Mouse (Mus musculus): ENCODE results near the gene Gm19935. TPM values are rescaled to one million over a fixed set of nuclear protein-coding genes. Genes with fewer than 3 reads are reported as not detected.

Gm19935 gene
- not detected for total RNA-seq (2021)

DNA sequence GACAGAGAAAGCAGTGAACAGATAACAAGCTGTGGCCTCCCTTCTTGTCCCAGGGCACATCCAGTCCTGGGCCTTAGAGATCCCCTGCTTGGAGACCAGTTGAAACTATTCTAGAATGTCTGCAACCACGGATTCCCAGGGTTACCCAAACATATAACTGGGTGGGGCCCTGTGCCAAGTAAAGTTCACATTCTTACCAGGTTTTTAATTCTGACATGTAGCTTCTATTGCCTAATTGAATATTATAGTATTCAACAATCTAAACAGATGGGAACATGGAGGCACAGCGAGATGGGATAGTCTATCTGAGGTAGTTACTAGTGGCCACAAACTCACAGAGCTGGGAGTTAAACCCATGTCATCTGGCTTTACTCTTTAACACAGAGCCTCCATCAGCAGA is at the start of gene Gm19935:
Gene Gm19935 (minus strand): TSS at position 101 of the 400 bp plus-strand sequence.
- DNase-seq = no peak
- intact Hi-C loops (cut with DNase I) = no loop called here

DNA sequence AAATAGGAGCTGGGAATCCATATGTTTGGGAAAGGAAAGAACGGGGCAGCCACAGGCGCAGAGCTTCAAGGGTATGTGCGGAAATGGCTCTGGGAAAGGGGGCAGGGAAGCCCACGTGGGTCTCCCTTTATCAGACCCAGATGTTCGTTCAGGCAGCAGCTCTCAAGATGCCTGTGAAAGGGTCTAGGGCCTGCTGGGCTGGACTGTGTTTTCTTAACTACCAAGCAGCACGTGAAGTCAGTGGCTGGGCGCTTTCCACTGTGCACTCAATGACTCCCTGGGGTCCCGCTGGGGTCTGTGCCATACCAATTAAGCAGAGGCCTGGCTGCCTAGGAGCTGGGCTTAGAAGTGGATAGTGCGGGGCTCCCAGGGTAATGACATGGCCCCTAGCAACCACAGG is 44.8 kb upstream of the Gm19935 start:
- intact Hi-C loops (cut with DNase I) = no loop called here
- DNase-seq = no peak

DNA sequence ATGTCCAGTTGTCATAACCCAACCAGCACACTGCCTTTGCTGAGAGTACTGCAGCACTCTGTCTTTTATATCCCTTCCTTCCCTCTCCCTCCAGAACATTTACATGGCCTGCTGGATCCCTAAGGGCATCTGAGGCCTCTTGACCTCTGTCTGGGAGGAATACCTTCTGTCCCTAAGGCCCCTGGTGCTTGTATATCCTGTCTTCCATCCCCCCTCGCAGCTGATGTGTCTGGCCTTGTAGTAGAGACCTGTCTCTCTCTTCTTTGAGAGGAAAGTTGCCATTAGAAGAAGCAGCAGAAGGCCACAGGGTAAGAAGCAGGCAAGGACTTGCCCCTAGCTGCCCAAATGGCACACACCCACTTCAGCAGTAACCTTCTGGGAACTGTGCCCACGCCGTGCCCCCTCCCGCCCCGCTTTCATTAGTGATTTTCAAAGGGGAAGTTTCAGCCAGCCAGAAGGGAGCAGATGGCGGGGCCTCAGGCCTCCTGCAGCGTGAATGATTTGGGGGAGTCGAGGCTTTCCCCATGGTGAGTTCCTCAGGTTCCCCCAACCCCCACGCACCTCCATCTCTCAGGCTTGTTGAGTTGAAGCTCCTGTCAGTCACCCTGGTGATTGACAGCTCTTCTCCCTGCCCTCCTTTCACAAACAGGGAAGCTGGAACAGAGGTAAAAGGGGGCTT is 44.2 kb upstream of the Gm19935 start:
- DNase-seq = peak in 1 of 2 experiments; percentile 36

DNA sequence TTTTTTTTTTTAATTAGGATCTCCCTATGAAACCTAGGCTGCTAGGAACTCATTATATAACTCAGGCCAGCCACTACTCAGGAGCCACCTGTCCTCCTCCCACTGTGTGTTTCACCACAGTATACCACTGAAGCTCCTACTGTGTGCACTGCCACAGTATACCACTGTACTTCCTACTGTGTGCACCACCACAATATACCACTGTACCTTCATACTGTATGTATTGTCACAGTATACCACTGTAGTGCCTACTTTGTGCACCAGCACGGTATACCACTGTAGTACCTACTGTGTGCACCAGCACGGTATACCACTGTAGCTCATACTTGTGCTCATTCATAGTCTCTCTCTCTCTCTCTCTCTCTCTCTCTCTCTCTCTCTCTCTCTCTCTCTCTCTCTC is 40.9 kb upstream of the Gm19935 start:
- DNase-seq = no peak
- intact Hi-C loops (cut with DNase I) = no loop called here

More for the DNA sequence above, 44.2 kb upstream of the Gm19935 start:
- intact Hi-C loops (cut with DNase I) = no loop called here

DNA sequence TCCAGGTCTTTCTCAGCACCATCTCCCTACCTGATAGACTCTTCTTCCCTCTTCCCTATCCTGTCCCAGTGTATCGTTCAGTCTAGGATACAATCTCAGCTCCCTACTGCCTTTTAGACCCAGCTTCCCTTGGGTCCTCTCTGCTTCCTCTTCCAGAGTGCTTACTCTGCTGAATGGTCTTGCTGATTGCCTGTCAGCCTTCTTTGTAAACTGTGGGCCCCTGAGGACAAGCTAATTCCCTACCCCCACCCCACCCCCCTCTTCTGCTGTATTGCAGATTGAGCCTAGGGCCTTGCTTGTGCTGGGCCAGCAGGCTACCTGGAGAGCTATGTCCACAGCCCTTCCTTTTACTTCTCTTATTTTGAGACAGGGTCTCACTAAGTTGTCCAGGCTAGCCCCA is 39.8 kb upstream of the Gm19935 start:
- DNase-seq = no peak
- intact Hi-C loops (cut with DNase I) = no loop called here

DNA sequence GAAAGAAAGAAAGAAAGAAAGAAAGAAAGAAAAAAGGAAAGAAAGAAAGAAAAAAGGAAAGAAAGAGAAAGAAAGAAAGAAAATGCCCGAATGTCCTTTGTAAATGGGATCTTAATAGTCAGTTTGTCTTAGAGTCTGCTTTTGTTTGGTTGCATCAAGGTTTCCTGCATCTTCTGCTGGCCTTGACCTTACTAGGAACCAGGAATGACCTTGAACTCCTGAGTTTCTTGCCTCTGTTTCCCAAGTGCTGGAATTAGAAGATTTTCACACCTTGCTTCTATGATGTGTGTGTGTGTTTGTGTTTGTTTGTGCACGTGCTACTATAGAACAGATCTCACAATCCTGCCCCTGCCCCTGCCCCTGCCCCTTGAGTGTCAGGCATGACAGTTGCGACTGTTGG is 39.0 kb upstream of the Gm19935 start:
- no peak for DNase-seq
- intact Hi-C loops (cut with DNase I) = no loop called here

DNA sequence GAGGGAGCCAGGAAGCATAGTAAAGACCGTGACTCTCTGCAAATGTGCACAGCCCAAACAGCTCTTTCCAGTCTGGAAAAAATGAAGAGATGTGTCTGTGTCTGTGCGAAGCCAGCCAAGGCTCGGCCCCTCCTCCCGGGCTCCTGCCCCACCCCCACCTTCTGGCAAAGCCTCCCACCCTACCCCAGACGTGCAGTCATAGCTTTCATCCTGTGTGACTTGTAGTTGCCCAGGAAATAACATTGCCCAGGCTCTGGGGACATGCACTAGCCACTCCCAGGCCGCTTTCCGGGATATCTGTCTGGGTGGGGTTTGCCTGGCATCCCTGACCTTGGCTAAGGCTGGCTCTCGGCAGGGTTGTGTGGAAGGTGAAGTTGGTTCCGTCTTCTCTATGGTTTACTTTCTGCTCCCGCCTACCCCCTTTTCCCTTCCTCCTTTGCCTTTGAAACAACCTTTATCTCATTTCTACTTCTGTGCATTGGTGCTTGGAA is 37.5 kb upstream of the Gm19935 start:
- DNase-seq = peak in 1 of 2 experiments; percentile 37

DNA sequence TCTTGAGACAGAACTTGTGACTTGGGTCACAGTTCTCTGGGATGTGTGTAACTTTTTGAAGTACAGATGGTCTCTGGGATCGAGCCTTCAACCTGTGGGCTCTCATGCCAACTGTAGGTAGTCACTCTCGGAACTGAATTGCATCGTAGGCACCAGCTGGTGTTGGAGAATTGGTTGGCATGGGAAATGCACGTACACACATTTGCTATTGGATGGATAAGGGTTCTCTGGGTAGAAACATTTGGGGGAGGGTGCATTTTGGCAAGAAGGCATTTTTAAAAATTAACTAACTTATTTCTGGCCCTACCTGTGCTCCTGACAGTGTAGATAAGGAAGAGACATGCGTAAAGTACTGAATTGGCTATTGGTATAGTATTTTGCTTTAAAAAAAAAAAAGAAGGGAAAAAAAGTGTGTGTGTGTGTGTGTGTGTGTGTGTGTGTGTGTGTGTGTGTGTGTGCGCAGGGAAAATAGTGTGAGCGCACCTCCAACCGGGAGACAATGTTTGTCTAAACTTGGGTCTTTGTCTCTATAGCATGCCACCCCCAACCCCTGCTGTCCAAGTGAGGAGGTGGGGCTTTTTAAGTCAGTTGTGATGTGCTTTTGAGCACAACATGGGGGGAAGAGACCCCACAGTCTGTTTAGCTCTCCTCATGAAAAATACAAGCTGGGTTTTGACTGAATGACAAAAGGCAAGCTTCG is 36.9 kb upstream of the Gm19935 start:
- DNase-seq = no peak
- intact Hi-C loops (cut with DNase I) = no loop called here

More for the DNA sequence above, 37.5 kb upstream of the Gm19935 start:
- intact Hi-C loops (cut with DNase I) = no loop called here

DNA sequence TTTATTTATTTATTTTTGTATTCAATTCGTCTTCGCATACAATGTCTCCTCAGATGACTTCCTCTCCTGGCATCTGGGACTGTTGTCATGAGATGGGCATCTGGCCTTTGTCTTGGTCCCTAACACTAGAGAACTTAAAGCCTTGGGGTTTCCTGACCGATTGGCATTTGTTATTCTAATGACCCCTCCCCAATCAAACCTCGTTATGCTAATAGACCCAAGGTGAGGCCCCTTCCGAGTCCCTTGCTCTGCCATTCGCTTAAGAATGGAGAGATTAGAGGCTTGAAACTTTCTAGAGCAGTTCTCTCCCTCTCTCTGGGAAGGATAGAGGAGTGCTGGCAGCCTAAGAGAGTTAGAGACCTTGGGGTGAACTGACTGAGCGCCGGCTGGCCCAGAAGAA is 34.4 kb upstream of the Gm19935 start:
- intact Hi-C loops (cut with DNase I) = no loop called here
- no peak for DNase-seq

DNA sequence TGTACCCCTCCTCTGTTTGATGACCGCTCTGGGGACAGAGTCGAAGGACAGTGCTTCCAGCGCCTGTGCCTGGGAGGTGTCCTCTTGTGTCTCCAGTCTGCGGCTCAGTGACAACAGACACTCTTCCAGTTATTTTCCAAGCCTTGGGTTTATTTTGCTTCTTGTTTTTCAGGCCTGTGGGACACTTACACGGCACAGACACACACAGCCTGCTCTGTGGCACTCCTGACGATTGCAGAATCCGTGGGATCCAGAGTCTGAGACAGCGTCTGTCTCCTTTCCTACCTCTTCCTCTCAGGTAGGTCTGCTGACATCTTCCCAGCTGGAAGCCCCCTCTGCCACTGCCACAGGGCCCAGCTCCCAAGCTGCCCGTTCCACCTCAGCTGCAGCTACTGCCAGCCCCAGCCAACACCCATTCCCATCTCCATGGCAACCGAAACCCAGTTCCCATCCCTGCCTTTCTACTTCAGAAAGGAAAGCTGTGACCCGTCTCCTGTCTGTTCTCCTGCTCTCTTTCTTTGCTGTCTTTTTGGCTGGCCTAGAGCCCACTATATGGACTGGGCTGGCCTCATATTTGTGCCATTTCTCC is 32.4 kb upstream of the Gm19935 start:
- intact Hi-C loops (cut with DNase I) = no loop called here

DNA sequence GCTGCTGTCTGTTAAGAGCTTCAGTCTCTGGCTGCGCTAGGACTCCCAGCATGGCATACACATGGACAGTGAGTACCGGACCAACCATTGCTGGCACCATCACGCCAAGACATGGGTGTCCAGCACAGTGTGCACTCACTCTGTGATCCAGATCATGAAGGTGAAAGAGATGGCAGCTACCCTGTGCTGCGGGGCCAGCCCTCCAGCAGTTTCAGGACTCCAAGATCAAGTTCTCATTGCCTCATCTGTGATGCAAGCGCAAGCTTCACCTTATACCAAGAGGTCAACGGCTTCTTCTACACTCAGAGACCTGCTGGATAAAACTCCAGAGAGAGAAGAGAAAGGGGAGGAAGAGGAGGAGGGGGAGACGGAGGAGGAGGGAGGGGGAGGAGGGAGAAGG is 30.8 kb upstream of the Gm19935 start:
- DNase-seq = no peak
- intact Hi-C loops (cut with DNase I) = no loop called here

More for the DNA sequence above, 32.4 kb upstream of the Gm19935 start:
- DNase-seq = no peak

DNA sequence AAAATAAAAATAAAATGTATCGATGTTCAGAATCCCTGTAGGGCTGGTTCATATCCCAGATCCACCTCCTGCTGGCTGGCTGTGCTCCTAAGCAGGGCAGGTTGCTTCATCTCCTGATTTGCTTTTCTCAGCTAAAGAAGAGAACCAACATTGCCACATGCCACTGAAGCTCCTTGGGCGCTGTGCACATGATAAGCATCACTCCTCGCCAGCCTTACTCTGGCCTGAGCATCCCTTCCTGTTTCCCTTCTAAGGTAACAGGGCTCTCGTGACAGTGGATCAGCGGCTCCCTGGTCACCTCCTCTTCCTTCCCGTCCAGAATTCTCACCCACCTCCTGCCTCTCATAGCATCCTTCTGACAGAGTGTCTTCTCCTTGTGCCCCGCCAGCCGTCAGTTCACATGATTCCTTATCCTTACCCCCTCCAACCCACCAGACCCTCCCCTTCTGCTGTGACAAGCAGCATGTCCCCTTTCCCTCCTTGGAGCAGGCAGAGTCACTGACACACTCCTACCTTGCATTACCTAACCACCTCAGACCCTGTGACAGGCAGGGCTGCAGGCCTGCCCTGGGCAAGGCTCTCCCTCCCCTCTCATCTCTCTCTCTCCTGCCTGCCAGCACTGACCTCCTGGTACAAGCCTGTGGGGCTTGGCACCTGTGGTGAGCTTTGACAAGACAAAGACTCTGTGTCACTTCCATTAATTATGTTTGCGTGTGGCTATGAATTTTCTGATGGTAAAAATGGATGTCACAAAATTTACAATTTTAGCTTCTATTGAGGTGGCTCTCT is 27.2 kb upstream of the Gm19935 start:
- no peak for DNase-seq
- intact Hi-C loops (cut with DNase I) = no loop called here

DNA sequence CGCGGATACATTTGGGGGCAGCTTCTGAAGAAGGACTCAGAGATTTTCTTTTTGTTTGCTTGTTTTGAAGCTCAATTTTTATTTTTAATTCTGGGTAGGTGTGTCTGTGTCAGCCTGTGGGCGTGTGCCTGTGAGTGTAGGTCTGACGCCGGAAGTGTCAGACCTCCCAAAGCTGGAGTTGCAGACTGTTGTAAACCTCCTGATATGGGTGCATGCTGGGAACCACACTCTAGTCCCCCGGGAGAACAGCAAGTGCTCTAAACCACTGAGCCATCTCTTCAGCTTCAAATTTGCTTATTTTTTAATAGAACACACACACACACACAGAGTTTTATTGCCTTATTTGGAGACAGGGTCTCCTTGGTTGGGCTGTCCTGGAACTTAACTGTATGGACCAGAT is 25.9 kb upstream of the Gm19935 start:
- intact Hi-C loops (cut with DNase I) = no loop called here
- no peak for DNase-seq

DNA sequence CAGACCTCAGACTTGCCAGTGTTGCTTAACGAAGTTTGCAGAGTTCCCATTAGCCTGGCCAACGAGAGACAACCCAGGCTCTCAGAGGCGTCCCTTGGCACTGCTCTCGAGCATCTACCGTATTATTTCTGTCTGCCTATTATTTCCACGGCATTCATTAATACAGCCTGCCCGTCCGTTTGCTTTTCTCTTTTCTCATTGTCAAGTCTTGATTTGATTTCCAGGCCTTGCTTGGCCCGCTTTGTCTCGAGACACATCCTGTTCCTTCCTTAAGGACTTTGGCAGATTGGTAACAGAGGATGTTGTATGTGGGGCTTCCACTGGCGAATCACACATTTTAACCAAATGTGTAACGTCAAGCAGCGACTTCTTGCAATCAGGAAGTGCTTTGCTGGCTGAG is 24.1 kb upstream of the Gm19935 start:
- peak; percentile 37 for DNase-seq
- intact Hi-C loops (cut with DNase I) = loop anchor here (2.0 kb wide), 2 partner anchors 27 to 35 kb away; no protein-coding TSS in a partner anchor

DNA sequence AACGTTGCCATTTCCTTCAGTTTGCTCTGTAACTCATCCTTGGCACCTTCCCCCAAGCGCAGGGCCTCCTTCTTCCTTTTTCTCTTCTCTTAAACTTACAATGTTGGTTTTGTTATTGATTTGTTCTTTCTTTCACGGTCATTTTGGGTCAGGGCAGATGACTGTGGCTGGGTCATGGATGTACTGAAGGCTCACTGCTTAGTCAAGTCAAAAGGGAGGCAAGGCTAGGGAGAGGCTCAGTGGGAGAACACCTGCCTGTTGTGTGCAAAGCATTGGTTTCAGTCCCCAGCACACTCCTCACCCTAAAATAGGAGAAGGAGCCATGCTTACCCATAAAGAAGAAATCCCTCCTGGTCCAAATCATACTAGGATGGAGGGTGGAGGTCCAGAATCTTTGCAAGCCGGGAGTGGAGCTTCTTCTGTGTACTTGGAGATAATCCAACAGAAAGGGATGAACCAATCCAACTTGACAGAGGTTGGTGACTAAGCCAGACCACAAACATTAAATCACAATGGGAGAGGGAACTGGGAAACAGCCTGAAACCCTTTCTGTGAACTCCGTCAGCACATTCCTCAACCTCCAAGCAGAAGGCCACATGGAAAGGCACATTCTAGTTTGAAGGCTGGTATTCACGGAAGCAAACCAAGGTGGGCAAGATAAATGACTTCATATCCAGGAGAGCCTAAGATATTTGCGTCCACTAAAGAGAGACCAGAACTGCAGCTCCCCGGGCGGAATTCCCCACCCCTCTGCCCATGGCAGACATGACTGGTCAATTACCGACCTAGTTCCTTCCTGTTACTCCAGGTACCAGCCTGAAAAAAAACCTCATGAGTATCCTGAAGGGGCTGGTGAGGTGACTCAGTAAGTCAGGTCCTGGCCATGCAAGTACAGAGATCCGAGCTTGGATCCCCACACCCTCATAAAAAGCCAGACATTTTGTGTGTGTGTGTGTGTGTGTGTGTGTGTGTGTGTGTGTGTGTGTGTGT is 22.8 kb upstream of the Gm19935 start:
- intact Hi-C loops (cut with DNase I) = loop anchor here (2.0 kb wide), 2 partner anchors 29 to 37 kb away; no protein-coding TSS in a partner anchor
- DNase-seq = peak in 1 of 2 experiments; percentile 29

DNA sequence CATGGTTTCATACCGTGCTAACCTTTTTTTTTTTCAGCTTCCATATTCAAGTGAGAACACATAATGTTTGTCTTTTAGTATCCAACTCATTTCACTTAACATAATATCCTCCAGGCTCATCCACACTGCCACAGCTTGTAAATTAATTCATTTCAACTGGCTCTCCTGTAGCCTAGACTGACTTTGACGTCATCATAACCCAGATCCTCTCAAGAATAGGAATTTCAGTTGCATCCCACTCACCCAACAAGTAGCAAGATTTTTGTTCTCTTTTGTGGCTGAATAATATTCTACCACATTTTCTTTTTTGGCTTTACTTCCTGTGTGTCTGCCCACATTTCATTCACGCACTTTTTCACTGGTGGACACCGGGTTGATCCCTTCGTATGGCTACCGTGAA is 20.2 kb upstream of the Gm19935 start:
- no peak for DNase-seq
- intact Hi-C loops (cut with DNase I) = no loop called here

DNA sequence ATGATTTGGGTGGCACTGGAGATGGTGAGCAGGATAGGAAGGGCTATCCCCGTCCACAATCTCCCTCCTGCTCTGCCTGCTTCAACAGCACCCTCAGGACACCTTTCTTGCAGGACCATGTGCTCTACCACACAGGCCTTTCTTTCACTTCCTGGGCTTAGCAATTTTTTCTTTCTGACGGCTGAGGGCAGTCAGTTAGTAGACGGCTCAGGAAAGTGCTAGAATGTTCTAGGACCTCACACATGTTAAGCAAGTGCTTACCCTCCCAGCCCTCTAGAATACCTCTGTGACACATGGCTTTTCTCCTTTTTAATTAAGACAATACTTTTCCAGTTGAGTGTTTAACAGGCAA is 17.1 kb upstream of the Gm19935 start:
- intact Hi-C loops (cut with DNase I) = no loop called here
- DNase-seq = no peak

DNA sequence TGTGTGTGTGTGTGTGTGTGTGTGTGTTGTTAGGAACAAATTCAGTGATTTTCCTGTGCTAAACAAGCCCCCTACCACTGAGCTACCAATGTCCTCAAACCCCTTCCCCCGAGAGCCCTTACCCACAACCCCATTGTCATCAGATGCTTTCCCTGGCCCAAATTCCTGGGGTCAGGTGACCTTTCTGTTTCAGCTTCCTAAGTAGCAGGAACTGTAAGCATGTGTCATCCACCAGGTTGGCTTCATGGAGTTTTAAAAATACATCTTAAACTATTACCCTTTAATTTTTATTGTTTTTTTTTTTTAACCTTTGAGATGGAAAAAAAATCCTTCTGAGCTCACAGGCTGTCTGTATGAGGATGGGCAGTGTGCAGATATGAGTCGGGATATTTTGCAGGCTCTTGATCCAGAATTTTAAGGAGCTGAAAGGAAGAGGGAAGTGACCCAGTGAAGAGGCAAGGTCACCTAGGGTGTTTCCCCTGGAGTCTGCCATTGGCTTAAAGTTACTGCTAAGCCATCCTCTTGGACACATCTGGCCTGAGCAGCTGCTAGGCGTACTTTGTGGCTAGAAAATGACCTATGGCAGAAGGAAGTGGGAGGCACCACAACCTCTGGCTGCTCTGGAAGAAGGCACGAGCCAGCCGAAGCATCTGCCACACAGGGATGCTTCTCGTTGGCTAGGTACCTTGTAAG is 16.6 kb upstream of the Gm19935 start:
- no peak for DNase-seq
- intact Hi-C loops (cut with DNase I) = no loop called here
